Mouse (Mus musculus) limb, embryonic 10.5 days (tissue): ENCODE results near the gene Sdsl. TPM values are rescaled to one million over a fixed set of nuclear protein-coding genes. Genes with fewer than 3 reads are reported as not detected.

Experiments
- DNase-seq: peaks from one replicate; pipeline ENCODE4 v3.0.0-alpha.2; 2017; ENCODE audit warnings: low spot score
- H3K27ac ChIP-seq: fragments of 300-500 bp; sonication (generic); 2 replicates; pipeline ENCODE4 v1.5.1; 2016; ENCODE audit warnings: mild to moderate bottlenecking
- H3K27me3 ChIP-seq: fragments of 300-500 bp; sonication (generic); 2 replicates; pipeline ENCODE4 v1.6.1; 2016; ENCODE audit warnings: low read depth, mild to moderate bottlenecking; ENCODE audit not compliant: poor library complexity, severe bottlenecking
- H3K36me3 ChIP-seq: fragments of 300-500 bp; sonication (generic); 2 replicates; pipeline ENCODE4 v1.6.1; 2016; ENCODE audit warnings: mild to moderate bottlenecking, moderate library complexity
- H3K4me1 ChIP-seq: fragments of 300-500 bp; sonication (generic); 2 replicates; pipeline ENCODE4 v1.6.1; 2016
- H3K4me3 ChIP-seq: fragments of 300-500 bp; sonication (generic); 2 replicates; pipeline ENCODE4 v1.5.1; 2016; ENCODE audit warnings: mild to moderate bottlenecking, moderate library complexity
- H3K9me3 ChIP-seq: fragments of 300-500 bp; sonication (generic); replicated peaks from 2 replicates; pipeline ENCODE4 v1.6.1; 2016; ENCODE audit warnings: mild to moderate bottlenecking
- WGBS: fragments of 180-500 bp; shearing (Covaris S2); methylation state at CpG from one replicate; pipeline ENCODE4 v1.1.7; 2016; 5-methylcytosine and 5-hydroxymethylcytosine counted together
- polyA plus RNA-seq: library from polyadenylated mRNA; unstranded; fragments of >200 nt; fragmentation: Nextera tagmentation; extraction: Ambion mirVana; gene quantifications from 2 replicates; pipeline ENCODE4 v1.2.1, GENCODE M21; 2016

Gene Sdsl
- polyA plus RNA-seq, 1 experiment from 2014 or later, result 5.6 TPM

DNA sequence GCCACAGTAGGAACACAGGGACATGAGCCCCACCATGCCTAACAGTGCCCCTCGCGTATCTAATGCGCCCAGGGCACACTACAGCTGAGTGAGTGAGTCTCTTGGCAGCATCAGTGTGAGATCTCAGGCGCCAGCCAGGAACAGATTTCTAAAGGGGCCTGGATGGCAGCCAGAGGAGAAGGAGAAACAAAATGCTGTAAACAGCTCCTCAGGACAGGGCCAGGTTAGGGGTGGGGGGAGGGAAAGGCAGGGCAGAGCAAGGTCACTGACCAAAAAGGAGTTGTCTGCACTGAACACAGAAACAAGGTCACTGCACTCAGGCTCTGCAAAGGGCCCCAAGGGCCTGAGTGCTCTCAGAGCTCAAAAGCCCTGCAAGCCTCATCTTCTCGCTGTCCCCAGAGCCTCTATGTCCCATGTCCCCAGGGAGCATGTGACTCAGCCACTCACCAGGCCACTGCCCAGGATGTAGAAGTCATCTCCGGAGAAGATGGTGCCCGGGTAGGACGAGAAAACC is 18.1 kb upstream of the Sdsl start:
- Histone ChIP-seq H3K36me3 (peaks cover 76% of the 10 kb centered on the region), H3K9me3 (no peaks in the 10 kb centered on the region), H3K27ac (no peak overlapping the region), H3K27me3 (no peaks in the 10 kb centered on the region), H3K4me3 (no peak overlapping the region), H3K4me1 (no peaks in the 10 kb centered on the region)
- DNase-seq, result no peak
- 91% methylated on average over 8 of the region's 8 CpGs for WGBS

GRCm38 (mm10) chr5:120487844-120488243 is 15.2 kb upstream of the Sdsl start:
- Histone ChIP-seq H3K27me3 (no peaks in the 10 kb centered on the region), H3K9me3 (no peaks in the 10 kb centered on the region), H3K36me3 (peaks cover 77% of the 10 kb centered on the region), H3K4me1 (no peaks in the 10 kb centered on the region), H3K27ac (no peak overlapping the region), H3K4me3 (no peak overlapping the region)
- no peak for DNase-seq
- 87% methylated on average over 8 of the region's 8 CpGs for WGBS

- Histone ChIP-seq H3K36me3 (peaks cover 51% of the 10 kb centered on the region), H3K27ac (no peak overlapping the region), H3K4me3 (no peak overlapping the region), H3K4me1 (0 out of 2 replicates have a peak, but pooled peaks cover 4% of the 10 kb centered on the region), H3K27me3 (no peaks in the 10 kb centered on the region), H3K9me3 (no peaks in the 10 kb centered on the region)
- no peak for DNase-seq
- 87% methylated on average over 19 of the region's 19 CpGs for WGBS
Observed at GRCm38 (mm10) chr5:120483399-120483798, 10.8 kb upstream of the Sdsl start.

DNA sequence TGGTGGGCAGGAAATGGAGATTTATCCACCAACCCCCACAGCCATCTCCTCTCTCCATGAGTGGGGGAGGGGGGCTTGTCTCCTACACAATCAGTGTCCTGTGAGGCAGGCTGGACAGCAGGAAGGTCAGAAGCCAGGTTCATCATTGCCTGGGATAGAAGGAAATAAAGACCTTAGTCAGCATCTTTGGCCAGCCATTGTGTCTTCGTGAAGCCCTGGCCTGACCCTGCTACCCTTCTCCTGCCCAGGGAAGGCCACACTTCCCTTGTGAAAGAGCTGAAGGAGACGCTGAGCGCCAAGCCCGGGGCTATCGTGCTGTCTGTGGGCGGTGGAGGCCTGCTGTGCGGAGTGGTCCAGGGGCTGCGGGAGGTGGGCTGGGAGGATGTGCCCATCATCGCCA is 8.6 kb upstream of the Sdsl start:
- Histone ChIP-seq H3K27me3 (peaks cover 13% of the 10 kb centered on the region), H3K36me3 (peaks cover 29% of the 10 kb centered on the region), H3K9me3 (no peaks in the 10 kb centered on the region), H3K4me1 (peaks cover 7% of the 10 kb centered on the region), H3K27ac (no peak overlapping the region), H3K4me3 (no peak overlapping the region)
- no peak for DNase-seq
- WGBS, result 79% methylated on average over 9 of the region's 9 CpGs

DNA sequence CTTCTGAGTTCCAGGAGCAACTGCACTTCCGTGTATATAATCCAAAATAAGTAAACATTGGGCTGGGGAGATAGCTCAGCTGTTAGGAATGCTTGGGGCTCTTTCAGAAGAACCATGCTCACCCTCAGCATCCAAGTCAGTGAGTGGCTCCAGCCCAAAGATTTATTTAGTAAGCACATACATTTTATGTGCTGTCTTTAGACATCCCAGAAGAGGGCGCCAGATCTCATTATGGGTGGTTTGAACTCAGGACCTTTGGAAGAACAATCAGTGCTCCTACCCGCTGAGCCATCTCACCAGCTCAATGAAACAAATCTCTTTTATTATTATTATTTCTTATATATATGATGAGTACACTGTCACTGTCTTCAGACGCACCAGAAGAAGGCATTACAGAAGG is 6.9 kb upstream of the Sdsl start:
- no peak for DNase-seq
- Histone ChIP-seq H3K4me1 (peaks cover 10% of the 10 kb centered on the region), H3K36me3 (peaks cover 12% of the 10 kb centered on the region), H3K4me3 (no peak overlapping the region), H3K9me3 (no peaks in the 10 kb centered on the region), H3K27ac (no peak overlapping the region), H3K27me3 (peaks cover 15% of the 10 kb centered on the region)
- 70% methylated on average over 4 of the region's 4 CpGs for WGBS

DNA sequence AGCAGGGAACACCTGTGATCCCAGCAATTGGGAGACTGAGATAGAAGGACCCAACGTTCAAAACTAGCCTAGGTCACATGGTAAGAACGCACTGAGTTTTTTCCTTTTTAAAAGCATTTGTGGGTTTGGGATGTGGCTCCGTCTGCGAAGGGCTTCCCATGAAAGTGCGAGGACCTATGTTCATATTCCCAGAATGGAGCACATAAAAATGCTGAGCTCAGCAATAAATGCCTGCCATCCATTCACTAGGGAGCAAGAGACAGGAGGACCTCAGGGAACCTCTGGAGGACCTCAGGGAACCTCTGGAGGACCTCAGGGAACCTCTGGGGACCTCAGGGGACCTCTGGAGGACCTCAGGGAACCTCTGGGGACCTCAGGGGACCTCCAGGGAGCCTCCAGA is 5.4 kb upstream of the Sdsl start:
- H3K36me3 ChIP-seq, result no peaks in the 10 kb centered on the region
- DNase-seq, result no peak
- peaks cover 10% of the 10 kb centered on the region for H3K4me1 ChIP-seq
- H3K27me3 ChIP-seq, result peaks cover 15% of the 10 kb centered on the region
- WGBS, result 96% methylated on average over 5 of the region's 5 CpGs
- no peaks in the 10 kb centered on the region for H3K9me3 ChIP-seq
- H3K4me3 ChIP-seq, result no peak overlapping the region
- H3K27ac ChIP-seq, result no peak overlapping the region

- WGBS, result 16% methylated on average over 13 of the region's 13 CpGs
- DNase-seq, result no peak
- H3K9me3 ChIP-seq, result no peaks in the 10 kb centered on the region
- H3K36me3 ChIP-seq, result no peaks in the 10 kb centered on the region
- peak within 1 kb of the TSS; percentile 14; the same call in 1 of the 2 replicates for H3K4me3 ChIP-seq
- H3K27ac ChIP-seq, result no peak within 1 kb of the TSS
- peaks cover 15% of the 10 kb centered on the region for H3K27me3 ChIP-seq
- H3K4me1 ChIP-seq, result peaks cover 17% of the 10 kb centered on the region
Observed at GRCm38 (mm10) chr5:120476296-120476695, 3.7 kb upstream of the Sdsl start, which contains the start of gene Sds. Gene Sds (plus strand): TSS chr5:120476526.

- no peak for DNase-seq
- 57% methylated on average over 8 of the region's 8 CpGs for WGBS
- peak overlapping the region; percentile 14; the same call in 1 of the 2 replicates for H3K4me3 ChIP-seq
- peaks cover 16% of the 10 kb centered on the region for H3K4me1 ChIP-seq
- no peaks in the 10 kb centered on the region for H3K9me3 ChIP-seq
- no peak overlapping the region for H3K27ac ChIP-seq
- H3K36me3 ChIP-seq, result no peaks in the 10 kb centered on the region
- H3K27me3 ChIP-seq, result peaks cover 15% of the 10 kb centered on the region
Observed at GRCm38 (mm10) chr5:120475861-120476260, 3.3 kb upstream of the Sdsl start.

DNA sequence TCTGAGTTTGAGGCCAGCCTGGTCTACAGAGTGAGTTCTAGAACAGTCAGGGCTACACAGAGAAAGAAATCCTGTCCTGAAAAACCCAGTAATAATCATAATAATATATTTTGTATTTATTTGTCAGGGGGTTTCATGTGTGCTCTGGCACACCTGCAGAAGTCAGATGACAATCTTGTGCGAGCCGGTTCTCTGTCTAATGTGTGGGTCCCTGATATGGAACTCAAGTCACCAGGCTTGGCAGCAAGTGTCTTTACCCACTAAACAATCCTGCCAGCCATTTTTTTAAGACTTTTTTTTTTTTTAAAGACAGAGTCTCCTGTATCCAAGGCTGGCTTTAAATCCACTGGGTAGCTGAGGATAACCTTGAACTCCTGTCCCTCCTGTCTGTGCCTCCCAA is 751 bp upstream of the Sdsl start:
- peaks cover 16% of the 10 kb centered on the region for H3K4me1 ChIP-seq
- H3K9me3 ChIP-seq, result no peaks in the 10 kb centered on the region
- no peak for DNase-seq
- WGBS, result 100% methylated on average over 2 of the region's 2 CpGs
- H3K27ac ChIP-seq, result no peak overlapping the region
- no peak overlapping the region for H3K4me3 ChIP-seq
- H3K27me3 ChIP-seq, result peaks cover 15% of the 10 kb centered on the region
- H3K36me3 ChIP-seq, result no peaks in the 10 kb centered on the region

DNA sequence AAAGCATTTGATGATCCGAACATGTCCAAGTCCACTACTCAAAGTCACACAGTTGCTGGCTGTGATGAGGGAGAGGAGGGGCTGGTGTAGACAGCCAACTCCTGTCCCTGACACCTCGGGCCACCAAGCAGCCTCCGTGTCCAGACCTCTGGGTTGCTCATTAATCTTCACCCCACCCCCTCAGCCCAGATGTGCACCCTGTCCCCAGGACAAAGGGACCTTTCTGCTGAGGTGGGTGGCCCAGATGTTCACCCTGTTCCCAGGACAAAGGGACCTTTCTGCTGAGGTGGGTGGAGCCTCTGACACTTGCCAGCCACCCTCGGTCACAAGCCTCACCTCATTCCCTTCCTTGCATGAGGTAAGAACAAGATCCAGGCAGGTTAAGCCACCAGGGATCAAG is 1.1 kb downstream of the Sdsl start:
- Histone ChIP-seq H3K9me3 (no peaks in the 10 kb centered on the region), H3K36me3 (no peaks in the 10 kb centered on the region), H3K27me3 (peaks cover 5% of the 10 kb centered on the region; the same call in 1 of the 2 replicates), H3K27ac (no peak overlapping the region), H3K4me3 (no peak overlapping the region), H3K4me1 (peaks cover 23% of the 10 kb centered on the region)
- WGBS, result 48% methylated on average over 4 of the region's 4 CpGs
- no peak for DNase-seq

DNA sequence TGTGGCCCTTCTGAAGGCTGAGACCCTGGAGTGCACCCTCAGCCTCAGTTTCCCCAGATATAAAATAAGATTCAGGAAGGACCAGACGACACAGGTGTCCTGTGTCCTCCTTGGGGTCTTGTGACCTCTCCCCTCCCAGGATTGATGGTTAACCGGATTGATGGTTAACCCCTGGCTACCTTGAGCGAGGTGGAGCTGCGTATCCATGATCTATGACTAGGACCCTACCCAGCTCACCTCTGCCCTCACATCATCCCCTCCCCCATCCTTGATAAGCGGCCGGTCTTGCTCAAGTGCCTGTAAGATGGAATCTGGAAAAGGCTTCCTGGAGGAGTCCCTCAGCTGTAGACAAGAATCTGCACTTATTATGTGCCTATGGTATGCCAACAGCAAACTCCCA is 3.8 kb downstream of the Sdsl start:
- Histone ChIP-seq H3K27me3 (no peaks in the 10 kb centered on the region), H3K9me3 (no peaks in the 10 kb centered on the region), H3K36me3 (no peaks in the 10 kb centered on the region), H3K4me3 (no peak overlapping the region), H3K27ac (no peak overlapping the region), H3K4me1 (peaks cover 17% of the 10 kb centered on the region)
- no peak for DNase-seq
- WGBS, result 89% methylated on average over 6 of the region's 6 CpGs

DNA sequence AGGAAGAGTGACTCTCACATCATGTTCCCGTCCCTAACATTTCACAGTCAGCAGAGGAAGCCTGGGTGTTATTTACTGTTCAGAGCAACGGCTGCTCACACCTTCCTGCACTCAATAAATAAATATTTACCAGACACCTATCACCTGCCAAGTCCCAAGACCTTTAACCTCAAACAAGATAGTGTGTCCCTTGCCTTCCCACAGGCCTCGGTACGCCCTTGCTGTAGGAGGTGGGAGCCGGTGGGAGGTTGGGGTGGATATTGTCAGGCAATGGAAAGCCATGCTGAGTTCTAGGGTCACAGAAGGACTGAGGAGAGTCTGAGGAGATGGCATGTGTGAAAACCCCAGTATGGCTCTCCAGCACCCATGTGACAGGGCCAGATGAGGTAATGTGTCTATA is 4.3 kb downstream of the Sdsl start:
- Histone ChIP-seq H3K4me3 (no peak overlapping the region), H3K27me3 (0 out of 2 replicates have a peak, but pooled peaks cover under 1% of the 10 kb centered on the region), H3K27ac (no peak overlapping the region), H3K36me3 (no peaks in the 10 kb centered on the region), H3K9me3 (no peaks in the 10 kb centered on the region), H3K4me1 (peaks cover 17% of the 10 kb centered on the region)
- 78% methylated on average over 5 of the region's 5 CpGs for WGBS
- DNase-seq, result no peak

- H3K36me3 ChIP-seq, result no peaks in the 10 kb centered on the region
- no peak overlapping the region for H3K27ac ChIP-seq
- no peaks in the 10 kb centered on the region for H3K9me3 ChIP-seq
- 3% methylated on average over 4 of the region's 4 CpGs for WGBS
- peak overlapping the region; percentile 35 for H3K4me3 ChIP-seq
- DNase-seq, result peak; percentile 41
- peaks cover 20% of the 10 kb centered on the region for H3K4me1 ChIP-seq
- H3K27me3 ChIP-seq, result peaks cover 14% of the 10 kb centered on the region
Observed at GRCm38 (mm10) chr5:120467026-120467425, 5.6 kb downstream of the Sdsl start.

DNA sequence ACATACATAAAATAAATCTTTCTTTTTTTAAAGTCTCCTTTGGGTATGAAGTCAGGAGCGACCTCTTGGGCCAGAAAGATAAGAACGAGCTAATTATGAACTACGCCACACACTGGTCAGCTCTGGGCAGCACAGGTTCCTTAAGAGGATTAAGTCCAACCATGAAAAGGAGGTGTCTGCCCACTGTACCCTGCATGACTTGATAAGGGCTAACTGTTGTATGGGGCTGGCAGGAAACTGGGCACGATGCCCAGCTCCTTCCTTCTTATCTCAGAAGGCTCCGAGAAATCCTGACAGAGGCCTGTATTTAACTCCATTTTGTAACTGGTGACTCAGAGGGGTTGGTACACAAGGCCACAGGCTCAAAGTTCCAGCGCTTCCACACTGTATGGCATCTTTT is 6.8 kb downstream of the Sdsl start:
- 93% methylated on average over 6 of the region's 6 CpGs for whole genome bisulfite sequencing
- no peak for DNase-seq
- no peaks in the 10 kb centered on the region for H3K9me3 ChIP-seq
- H3K27ac ChIP-seq, result no peak overlapping the region
- peaks cover 25% of the 10 kb centered on the region for H3K27me3 ChIP-seq
- H3K4me3 ChIP-seq, result no peak overlapping the region
- H3K36me3 ChIP-seq, result no peaks in the 10 kb centered on the region
- H3K4me1 ChIP-seq, result peaks cover 11% of the 10 kb centered on the region
